Mouse (Mus musculus): ENCODE measurements around the gene Noct.
"Not testable (repeated sequence)": the region's sequence is repeated elsewhere in the genome, so short reads cannot be mapped to it uniquely, and the experiment has no call there.

The Noct gene

DNA sequence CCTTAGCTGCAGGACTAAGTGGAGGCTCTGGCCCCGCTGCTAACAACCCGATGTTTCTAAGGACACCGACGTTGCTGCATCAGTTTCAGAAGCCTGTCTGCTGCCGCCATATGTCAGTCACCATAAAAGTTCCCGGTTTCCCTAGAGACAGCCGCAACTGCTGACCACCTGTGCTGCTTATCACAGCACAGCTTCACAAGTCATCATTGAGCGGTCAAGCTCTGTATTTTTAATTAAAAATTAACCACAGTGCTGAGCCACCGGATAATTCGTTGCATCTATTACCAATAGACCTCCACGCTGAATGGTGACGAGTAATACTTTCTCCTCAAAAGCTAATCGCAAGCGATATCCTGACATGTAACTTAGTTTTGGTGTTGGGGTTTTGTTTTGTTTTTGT is 19.4 kb upstream of the Noct start:
- DNase-seq (ENCODE audit: low read depth, low spot score) = no peak

DNA sequence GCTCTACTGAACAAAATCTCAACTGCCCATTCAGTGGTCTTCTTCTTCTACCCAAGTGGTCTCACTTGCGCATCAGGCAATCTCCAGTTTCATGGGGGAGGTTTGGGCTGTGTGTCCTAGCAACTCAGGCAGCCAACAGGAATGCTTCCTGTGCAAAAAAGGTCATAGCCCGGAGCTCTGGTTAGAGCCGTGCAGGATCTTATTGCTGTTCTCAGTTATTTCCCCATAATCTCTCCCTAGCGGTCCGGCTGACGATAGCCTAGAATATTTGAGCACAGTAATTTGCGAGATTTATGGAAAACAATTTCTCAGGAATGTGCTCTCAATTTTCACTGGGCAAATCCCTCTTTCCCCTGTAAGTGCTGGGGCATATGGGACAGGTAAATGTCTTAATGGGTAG is 17.7 kb upstream of the Noct start:
- no peak for DNase-seq (ENCODE audit: low read depth, low spot score)

DNA sequence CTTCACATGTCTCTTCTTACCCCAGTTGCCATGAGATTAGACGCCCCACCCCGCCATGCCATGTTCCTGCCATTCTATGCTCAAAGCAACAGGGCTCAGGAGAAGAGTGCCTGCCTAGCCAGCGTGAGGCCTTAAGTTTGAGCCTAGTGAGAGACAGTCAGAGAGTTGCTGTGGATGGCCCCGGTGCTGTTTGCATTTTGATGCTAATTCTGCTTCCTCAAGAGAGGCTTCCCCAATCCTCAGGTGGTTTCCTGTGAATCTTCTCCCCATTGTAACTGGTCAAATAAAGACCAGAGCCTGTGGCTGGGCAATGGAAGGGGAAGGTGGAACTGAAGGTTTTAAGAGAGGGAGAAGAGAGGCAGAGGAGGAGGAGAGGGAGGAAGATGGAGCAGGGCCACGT is 15.6 kb upstream of the Noct start:
- DNase-seq (ENCODE audit: low read depth, low spot score) = no peak

DNA sequence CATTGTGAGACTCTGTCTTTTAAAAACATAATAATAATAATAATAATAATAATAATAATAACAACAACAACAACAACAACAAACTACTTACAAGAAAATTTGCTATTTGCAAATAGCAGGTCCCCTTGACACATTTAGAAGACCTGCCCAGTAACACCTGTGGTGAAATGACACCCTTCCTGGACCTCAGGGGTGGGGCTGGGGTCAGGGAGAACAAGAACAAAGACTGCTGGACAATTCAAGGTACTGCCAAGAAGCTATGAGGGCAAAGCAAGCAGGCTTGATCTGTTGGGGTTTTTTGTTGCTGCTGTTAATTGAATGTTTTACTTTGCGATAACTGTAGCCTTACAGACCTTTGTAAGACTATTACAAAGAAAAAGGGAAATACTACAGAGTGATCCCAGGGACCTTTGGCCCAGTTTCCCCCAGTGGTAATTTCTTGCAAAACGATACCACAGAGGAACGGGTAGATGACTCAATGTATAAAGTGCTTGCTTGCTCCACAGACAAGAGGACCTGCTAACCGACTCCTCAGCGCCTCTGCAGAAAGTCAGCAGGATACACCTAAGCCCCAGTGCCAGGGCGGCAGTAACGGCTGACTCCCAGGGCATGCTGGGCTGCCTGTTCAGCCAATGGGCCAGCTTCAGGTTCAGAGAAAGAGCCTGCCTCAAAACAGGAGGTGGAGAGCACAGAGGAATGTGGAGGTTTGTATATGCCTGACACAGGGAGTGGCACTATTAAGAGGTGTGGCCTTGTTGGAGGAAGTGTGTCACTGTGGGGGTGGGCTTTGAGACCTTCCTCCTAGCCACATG is 14.5 kb upstream of the Noct start:
- DNase-seq (ENCODE audit: low read depth, low spot score) = no peak

DNA sequence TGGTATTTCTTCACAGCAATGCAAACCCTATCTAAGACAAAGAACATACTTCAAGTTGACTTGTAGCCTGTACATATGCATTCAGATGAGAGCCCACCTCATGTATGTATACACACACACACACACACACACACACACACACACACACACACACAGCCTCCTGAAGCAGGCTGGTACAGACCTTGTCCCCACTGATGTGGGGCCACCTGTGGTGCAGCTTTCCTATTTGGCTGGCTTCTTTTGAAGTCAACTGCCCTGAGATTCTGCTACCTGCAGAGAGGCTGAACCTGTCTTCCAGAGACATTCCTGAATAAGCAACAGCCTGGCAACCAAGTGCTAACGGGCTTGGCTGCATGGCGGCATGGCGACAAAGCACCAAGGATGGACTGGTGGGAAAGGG is 13.8 kb upstream of the Noct start:
- DNase-seq (ENCODE audit: low read depth, low spot score) = no peak

DNA sequence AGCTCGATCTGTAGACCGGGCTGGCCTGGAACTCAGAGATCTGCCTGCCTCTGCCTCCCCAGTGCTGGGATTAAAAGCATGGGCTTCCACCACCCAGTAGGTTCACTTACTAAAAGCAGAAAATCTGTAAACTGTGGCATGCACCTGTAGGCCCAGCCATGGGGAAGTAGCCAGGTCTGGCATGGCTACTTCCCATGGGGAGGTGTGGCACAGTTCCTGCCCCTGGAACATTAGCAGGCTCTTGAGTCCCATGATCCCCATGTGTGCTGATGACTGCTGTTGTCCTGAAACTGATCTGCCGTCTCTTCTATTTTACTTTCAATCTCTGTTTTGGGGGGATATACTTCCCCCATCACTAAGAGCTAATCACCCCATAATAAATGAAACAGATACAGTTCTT is 11.1 kb upstream of the Noct start:
- DNase-seq (ENCODE audit: low read depth, low spot score) = no peak

DNA sequence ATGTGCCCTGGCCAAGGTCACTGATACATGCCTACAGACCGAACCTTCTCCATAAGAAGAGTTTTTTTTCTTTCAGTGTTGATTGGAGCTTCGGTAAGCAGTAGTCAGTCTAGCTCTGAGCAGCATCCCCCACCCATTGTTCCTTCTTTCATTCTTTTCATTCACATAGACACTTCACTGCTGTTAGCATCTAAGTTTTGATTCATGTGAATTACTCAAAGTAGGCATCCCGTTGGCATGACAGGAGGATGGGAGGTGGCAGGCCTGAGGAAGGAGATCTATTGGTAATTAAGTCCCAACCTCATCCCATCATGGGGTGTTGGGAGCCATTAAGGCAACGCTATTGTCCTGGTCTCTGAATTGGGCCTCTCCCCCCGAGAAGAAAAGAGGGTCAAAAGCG is 8.6 kb upstream of the Noct start:
- DNase-seq (ENCODE audit: low read depth, low spot score) = no peak

DNA sequence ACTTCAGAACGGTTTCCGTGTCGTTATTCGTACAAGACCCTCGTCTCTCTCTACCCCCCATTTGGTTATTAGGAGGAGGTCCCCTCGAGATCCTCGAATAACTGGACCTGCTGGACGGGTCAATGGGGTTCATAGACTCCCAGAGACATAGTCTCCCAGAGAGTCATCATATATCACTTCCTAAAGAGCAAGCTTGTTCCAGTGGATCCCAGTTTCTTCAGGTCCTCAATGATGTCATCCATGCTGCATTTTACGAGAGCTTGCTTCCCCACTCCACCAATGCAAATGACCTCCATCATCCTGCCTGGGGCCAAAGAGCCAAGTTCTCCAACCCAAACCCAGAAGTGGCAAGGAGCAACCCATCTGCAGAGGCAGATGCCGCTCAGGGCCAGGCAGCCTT is 7.9 kb upstream of the Noct start:
- not testable (repeated sequence) for DNase-seq (ENCODE audit: low read depth, low spot score)

DNA sequence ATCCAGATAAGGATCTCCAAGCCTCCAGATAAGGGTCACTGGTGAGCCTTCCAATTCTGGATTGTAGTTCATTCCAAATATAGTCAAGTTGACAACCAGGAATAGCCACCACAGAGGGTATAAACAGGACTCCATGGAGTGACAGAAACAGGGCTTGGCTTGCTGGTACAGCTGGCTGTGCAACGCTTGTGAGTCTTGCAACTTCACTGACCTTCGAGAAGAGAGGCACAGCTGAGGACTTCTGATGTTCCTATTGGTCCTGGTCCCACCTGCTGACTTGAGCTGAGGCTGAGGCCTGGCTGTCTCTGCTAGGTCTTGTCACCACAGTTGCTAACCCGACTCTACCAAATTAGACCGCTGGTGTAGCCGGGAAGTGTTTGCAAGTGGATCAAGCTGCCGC is 5.9 kb upstream of the Noct start:
- DNase-seq (ENCODE audit: low read depth, low spot score) = not testable (repeated sequence)

DNA sequence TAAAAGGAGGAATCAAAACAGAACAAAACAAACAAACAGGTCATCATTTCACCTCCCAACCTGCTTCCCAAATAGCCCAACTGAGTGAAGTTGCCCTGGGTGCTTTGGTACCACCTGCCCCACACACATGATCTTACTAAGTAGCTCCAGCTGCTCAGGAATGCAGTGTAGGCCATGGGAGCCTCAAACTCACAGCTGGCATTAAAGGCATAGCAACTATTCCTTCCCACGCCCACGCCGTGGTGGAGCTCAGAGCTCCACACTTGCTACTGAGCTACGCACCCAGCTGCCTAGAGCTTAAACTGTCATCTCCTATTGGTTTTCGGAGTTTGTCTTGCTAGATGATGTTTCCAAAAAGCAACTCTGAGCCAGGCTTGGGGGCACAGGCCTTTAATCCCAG is 5.0 kb upstream of the Noct start:
- DNase-seq (ENCODE audit: low read depth, low spot score) = no peak

DNA sequence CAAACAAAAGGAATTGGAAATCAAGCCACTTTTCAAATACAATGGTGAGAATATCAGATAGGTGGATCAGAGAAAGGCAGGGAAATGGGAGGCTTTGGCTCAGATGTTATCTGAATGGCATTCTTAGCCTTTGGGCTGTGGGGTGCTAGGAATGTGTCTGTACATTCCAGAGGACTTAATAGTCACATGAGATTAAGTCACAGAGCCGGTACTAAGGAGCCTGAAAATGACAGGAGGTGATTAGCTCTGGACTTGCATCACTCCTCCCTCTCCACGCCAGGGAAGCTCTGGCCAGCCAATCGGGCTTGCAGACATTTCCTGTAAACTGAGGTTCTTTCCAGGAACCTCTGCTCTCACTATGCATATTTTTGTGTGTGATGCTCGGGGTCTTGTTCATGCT is 3.4 kb upstream of the Noct start:
- DNase-seq (ENCODE audit: low read depth, low spot score) = no peak

DNA sequence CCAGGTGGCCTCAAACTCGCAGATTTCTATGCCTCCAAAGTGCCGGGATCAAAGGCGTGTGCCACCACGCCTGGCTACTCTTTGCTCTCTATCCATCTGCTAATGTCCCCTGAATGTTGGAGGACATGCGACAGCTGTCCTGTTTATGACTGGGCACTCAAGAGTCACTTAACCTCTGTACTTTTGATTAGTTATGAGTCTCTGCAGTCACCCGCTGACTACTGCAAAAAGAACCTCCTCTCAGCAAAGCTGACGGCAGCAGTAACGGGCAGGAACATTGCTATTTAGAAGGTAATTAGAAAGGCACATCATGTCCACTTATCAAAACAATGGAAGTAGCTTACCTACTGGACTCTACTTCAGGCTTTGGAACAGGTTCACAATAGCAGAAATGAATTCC is 2.4 kb upstream of the Noct start:
- DNase-seq (ENCODE audit: low read depth, low spot score) = no peak

DNA sequence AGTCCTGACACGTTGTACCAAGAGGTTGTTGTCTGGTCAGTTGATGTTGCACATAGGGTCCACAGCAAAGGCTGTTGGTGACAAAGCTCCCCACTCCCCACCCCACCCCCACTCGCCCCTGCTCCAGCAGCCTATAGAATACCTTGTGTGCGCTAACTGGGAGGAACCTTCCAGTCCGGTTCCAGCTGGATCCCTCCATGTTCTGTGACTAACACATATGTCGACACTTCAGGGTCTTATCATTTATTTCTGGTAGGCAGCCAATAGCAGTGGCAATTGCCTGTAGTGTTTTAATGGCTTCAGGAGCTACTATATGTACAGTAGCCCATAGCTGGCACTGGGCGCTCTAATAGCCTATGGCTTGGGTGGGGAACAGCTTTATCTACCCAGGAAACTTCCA is 1.9 kb upstream of the Noct start:
- DNase-seq (ENCODE audit: low read depth, low spot score) = no peak

DNA sequence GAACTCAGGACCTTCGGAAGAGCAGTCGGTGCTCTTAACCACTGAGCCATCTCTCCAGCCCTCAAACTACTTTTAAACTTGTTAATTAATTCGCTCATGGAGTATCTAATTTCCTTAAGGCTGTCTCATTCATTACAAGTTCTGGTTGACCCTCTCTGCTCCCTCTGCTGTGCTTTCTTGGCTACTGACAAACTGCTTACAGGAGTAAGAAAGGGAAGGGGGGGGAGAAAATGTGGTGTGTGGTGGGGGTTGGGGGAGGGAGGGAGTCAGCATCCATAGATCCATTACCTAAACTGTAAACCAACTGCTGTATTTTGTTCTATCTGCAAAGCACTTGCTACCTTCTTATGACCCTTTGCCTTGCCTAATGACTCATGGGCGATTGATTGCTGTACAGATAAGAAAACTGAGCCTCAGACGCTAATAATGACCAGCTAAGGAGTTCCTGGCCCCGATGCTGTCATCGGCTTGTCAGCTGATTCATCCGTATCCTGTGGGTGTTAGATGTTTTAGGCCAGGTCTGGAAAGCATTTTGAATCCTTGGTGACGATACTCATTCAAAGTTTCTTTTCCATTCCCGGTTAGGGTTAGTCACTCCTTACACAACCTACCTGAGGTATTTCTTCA is 1.3 kb upstream of the Noct start:
- DNase-seq (ENCODE audit: low read depth, low spot score) = no peak

DNA sequence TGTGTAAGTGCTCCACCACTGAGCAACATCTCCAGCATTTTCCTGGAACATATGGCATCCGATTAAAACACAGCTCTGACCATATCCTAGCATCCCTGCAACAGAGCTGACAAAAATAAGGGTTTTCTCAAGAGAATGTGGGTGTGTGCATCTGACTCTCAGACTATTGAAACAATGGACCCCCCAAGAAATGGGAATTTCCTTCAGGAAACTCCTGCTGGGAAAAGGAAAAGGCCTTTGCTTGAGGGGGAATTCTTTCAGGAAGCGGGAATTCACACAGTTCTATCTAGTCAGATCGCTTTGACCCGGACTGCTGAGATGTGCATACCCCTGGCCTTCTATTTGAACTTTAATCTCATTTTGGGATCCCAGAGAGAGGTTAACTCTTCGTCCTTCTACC is 691 bp upstream of the Noct start:
- DNase-seq (ENCODE audit: low read depth, low spot score) = no peak

DNA sequence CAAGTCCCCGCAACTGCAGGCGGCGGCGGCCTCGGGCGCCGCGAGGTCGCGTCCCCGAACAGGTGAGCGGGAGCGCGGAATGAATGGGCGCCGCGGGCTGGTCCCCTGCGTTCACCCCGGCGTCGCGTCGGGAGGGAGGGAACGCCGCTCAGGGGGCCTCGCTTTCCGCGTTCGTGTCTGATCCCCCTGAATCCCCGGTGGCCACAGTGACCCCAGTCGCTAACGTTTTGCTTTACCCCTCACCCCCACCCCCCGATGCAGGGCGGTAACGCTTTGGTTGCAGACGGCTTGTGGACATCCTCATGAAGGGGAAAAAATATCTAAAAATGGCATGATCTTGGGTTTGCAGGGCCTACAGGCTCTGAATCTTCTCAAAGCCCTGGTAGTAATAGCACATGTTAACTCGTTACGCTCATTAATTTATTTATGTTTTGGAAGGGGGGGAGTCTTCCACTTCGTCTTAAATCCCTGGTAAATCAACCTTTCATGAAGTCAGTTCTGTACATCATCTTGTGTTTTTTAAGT is 1.0 kb downstream of the Noct start:
- DNase-seq (ENCODE audit: low read depth, low spot score) = no peak

DNA sequence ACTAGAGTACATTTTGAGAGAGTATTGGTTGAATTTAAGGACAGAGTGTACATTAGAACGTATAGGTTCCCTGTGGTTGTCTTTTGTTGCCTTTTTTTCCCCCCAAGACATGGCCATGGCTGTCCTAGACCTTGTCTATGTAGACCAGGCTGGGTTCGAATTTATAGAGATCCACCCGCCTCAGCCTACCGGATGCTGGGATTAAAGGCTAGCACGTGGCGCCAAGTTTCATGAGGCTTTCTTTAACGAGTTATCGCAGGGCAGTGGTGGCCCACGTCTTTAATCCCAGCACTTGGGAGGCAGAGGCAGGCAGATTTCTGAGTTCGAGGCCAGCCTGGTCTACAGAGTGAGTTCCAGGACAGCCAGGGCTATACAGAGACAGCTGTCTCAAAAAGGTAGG is 1.7 kb downstream of the Noct start:
- no peak for DNase-seq (ENCODE audit: low read depth, low spot score)

DNA sequence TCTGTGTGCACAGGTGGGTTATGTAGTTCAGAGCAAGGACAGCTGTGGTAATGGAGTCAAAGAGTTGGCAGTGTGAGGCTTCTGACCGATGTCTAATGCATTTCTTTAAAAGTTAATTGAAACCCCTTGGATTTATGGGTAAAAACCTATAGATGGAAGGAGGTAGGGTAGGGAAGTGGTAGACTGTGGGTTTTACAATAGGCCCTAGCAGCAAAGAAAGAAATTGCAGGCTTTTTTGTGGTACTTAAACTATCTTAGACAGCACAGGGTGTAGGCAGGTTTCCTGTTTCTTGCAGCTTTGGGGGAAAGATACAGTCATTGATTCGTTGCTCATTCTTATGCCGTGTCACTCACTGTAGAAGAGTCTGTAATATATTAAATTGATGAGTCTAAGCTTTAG is 2.4 kb downstream of the Noct start:
- DNase-seq (ENCODE audit: low read depth, low spot score) = no peak

DNA sequence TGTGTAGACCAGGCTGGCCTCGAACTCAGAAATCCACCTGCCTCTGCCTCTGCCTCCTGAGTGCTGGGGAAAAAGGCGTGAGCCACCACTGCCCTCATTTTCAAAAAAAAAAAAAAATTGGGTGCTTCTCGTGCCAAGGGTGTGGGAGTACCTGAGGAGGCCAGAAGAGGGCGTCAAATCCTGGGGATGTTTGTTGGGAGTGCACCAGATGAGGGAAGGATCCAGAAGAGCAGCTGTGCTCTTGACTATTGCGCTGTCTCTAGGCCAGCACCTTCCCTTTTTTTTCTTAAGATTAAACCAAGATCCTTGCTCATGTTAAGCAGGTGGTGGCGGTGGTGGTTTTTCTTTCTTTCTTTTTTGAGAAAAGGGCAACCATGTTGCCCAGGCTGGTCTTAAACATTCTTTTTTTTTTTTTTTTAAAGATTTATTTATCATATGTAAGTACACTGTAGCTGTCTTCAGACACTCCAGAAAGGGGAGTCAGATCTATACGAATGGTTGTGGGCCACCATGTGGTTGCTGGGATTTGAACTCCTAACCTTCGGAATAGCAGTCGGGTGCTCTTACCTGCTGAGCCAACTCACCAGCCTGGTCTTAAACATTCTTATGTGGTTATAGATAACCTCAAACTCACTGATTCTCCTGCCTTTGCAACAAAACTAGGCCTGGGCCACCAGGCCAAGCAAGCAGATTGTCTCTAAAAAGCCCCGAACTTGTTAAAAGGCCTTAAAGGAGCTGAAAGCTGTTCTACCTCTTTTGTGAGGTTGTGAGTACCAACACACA is 4.0 kb downstream of the Noct start:
- no peak for DNase-seq (ENCODE audit: low read depth, low spot score)

DNA sequence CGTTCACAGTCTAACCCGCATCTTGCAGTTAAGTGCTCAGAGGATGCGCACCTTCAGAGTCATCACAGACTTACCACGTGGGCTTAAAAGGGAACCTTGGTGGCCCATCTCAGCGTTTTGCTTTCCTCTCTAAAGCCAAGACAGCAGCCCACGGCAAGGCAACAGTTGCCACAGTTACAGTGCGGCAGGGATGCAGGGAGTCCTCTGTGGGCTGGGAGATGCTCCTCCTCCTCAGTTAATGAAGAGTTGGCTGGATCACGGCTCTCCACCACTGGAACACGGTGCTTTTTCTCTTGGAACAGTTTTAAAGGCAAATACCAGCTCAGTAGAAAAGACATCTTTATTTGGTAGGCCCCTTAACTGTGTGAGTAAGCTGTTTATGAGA is 4.6 kb downstream of the Noct start:
- DNase-seq (ENCODE audit: low read depth, low spot score) = no peak

DNA sequence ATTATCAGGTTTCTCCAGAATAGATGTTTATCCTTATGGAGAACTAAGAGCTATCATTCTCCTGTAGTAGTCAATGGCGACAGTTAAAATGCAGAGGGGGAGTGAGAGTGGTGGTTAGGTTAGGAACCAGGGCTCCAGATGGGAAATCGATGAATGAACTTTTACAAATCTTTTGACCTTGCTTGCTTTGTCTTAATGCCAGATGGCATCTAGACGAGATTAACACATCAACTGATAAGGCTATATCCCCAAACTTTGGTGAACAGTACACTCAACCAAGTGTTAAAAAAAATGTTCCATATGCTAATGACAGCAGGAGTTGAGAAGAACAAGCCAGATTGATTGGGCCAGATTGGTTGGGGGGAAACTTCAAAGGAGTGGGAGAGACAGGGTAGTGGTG is 5.0 kb downstream of the Noct start:
- DNase-seq (ENCODE audit: low read depth, low spot score) = no peak

DNA sequence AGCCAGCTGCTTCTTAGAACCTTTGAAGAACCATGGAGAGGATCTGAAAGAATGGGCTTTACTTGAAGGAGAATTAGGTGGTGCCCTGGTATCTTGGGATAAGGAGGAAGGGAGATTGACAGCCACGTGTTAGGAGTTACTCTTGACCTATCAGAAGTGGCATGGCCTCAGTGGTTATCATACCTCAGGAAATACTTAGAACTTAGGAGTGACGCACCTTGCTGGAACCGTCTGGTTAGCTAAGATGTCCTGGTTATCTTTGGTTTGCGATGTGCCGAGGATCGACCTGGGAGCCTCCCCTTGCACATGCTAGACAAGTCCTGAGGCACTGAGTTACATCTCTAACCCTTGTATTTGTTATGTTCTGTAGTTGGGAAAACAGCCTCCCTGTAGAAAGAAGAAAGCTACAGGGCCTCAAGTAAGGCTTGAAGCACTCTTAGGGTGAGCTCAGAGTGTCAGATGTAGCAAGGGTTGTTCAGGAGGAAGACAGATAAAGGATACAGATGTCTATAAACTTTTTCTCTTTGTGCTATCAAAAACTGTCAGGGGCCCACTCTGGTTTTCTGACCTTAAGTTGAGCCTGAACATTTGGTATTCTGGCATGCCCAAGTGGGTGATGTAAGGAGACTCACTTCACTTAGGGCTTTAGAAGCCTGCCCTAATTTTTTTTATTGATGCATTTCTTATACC is 6.0 kb downstream of the Noct start:
- DNase-seq (ENCODE audit: low read depth, low spot score) = no peak

All from retina, adult 2 months (tissue).